Mouse (Mus musculus) spleen, postnatal 14 days (tissue): ENCODE results near the gene Cend1.

Experiments
- DNase-seq, 2 experiments: peaks; one replicate each; pipeline ENCODE4 v3.0.0; 2021 to 2022; ENCODE audit warnings: low spot score in 2 of 2

The Cend1 gene

DNA sequence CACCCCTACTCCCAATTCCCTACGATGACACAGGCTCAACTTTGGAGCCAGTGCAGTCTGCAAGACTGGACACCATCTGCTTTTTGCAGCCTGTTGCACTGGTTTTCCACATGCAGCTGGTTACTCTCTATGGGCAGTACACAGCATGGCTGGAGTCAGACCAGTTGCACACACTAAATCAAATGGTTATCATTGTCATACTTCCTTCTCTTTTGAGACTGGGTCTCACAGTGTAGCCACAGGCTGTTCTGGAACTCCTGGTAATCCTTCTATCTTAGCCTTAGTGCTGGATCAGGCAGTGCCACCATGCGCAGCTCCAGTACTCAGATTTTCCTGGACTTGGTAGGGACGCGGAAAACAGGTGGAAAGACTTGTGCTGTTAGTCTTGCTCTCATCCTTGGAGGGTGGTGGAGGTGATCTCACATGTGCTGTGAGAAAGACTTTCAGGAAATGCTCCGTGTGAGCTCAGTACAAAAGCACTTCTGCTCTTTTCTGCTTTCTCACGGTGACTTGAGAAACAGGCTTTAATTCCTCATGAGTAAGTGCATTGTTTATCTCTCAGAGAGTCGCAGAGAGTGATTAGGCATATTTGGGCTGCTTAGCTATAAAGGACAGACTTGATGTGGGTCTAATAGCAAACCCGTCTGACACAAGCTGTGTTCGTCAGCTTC lies 36.6 kb downstream of the Cend1 start:
- no peak for DNase-seq

DNA sequence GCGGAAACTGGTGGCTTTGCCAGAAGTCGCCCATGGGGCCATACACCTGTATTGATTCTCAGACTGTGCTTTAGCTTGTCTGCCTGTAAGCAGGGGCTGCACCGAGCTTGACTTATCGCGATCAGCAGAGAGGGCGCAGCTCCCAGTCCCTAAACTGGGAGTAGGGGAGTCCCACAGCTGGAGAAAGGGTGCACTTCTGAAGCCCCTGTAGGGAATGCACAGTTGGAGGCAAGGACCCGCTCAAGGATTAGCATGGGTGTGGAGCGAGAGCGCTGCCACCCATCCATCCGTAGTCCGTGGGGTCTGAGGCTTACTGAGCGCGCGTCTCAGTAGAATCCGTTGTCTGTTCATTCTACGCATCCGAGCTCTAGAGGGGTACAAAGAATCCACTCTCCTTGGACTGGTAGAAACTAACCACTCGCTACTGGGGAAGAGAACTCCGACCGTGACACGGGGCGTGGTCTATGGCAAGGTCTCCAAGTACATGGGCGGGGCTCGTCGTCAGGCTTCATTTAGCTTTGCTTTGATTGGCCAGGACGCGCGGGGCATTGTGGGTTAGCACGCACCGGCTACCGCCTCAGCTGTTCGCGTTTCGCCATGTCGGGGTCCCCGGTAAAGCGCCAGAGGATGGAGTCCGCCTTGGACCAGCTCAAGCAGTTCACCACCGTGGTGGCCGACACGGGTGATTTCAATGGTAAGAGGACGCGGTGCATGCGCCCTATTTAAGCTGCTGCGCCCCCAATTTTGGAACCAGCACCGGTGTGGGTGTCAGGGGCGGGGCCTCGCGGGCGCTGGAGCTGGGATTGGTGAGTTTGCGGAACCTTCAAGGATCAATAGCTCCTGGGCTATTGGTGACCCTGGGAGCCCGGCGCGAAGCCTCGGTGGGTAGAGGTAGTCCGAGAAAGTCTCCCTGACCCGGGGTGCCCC lies 37.4 kb downstream of the Cend1 start, which contains the start of gene Taldo1:
Taldo1 (plus strand) TSS at position 575 of the 927 bp plus-strand sequence.
- DNase-seq = peak; percentile 95 to 96

- DNase-seq = no peak
Observed at GRCm38 (mm10) chr7:141390326-141391259, 38.7 kb downstream of the Cend1 start.

- DNase-seq = no peak
Observed at GRCm38 (mm10) chr7:141388487-141389109, 40.7 kb downstream of the Cend1 start.

DNA sequence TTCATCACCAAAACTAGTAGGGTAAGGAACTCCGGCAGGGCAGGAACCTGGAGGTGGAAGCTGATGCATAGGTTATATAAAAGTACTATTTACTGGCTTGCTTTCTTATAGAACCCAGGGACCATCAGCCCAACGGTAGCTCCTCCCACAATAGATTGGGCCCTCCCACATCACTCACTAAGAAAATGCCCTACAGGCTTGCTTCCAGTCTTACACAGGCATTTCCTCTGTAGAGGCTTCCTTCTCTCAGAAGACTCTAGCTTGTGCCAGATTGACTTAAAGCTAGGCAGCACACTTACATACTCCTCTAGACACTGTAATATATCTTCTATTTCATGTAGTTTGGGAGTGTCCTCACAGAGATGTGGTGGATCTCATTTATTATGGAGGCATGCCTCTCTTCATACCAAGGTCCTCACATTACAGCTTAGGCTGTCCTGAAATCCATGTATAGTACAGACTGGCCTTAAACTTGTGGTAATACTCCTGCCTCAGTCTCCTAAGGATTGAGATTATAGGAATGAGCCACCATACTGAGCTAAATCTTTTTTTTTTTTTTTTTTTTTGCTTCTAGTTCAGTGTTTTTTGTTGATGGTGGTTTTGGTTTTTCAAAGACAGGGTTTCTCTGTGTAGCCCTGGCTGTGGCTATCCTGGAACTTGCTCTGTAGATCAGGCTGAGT lies 41.3 kb downstream of the Cend1 start:
- no peak for DNase-seq

- no peak for DNase-seq
Observed at GRCm38 (mm10) chr7:141381068-141381835, 48.0 kb downstream of the Cend1 start.

- DNase-seq = no peak
Observed at GRCm38 (mm10) chr7:141379584-141379983, 49.7 kb downstream of the Cend1 start.
